Mouse (Mus musculus) limb, embryonic 10.5 days (tissue): ENCODE measurements at regions not wholly inside any gene's neighbourhood (a gene's known extent, or its start where the extent isn't known, plus 50 kb on each side); places are given as distances from the start of the nearest gene placed in this dataset.

Source experiments
- DNase-seq: peaks from one replicate; pipeline ENCODE4 v3.0.0-alpha.2; 2017; ENCODE audit warnings: low spot score
- H3K27ac ChIP-seq: fragments of 300-500 bp; sonication (generic); 2 replicates; pipeline ENCODE4 v1.5.1; 2016; ENCODE audit warnings: mild to moderate bottlenecking
- H3K27me3 ChIP-seq: fragments of 300-500 bp; sonication (generic); 2 replicates; pipeline ENCODE4 v1.6.1; 2016; ENCODE audit warnings: low read depth, mild to moderate bottlenecking; ENCODE audit not compliant: poor library complexity, severe bottlenecking
- H3K36me3 ChIP-seq: fragments of 300-500 bp; sonication (generic); 2 replicates; pipeline ENCODE4 v1.6.1; 2016; ENCODE audit warnings: mild to moderate bottlenecking, moderate library complexity
- H3K4me1 ChIP-seq: fragments of 300-500 bp; sonication (generic); 2 replicates; pipeline ENCODE4 v1.6.1; 2016
- H3K4me3 ChIP-seq: fragments of 300-500 bp; sonication (generic); 2 replicates; pipeline ENCODE4 v1.5.1; 2016; ENCODE audit warnings: mild to moderate bottlenecking, moderate library complexity
- H3K9me3 ChIP-seq: fragments of 300-500 bp; sonication (generic); replicated peaks from 2 replicates; pipeline ENCODE4 v1.6.1; 2016; ENCODE audit warnings: mild to moderate bottlenecking
- WGBS: fragments of 180-500 bp; shearing (Covaris S2); methylation state at CpG from one replicate; pipeline ENCODE4 v1.1.7; 2016; 5-methylcytosine and 5-hydroxymethylcytosine counted together

DNA sequence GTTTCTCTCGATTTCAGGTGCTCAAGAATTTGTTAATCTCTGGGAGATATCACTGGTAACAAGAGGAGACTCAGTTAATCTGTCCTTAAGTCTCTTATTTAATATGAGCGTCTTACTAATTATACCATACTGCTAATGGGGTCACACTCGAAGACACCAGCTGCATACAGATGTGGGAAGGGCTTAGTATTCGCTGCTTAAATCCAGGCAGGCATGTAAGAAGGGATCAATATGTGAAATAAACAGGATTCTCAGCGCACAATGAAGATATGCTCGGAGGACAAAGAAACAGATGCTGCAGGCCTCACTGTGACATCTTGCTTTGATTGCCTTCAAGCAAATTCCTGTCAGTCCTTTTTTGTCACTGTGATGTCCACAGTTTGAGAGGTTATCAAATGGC lies 108.3 kb downstream of the Zwint start:
- no peak for DNase-seq
- Histone ChIP-seq H3K4me1 (no peaks in the 10 kb centered on the region), H3K27ac (no peak overlapping the region), H3K4me3 (no peak overlapping the region), H3K36me3 (no peaks in the 10 kb centered on the region), H3K9me3 (no peaks in the 10 kb centered on the region), H3K27me3 (no peaks in the 10 kb centered on the region)
- 88% methylated on average over 6 of the region's 6 CpGs for WGBS

DNA sequence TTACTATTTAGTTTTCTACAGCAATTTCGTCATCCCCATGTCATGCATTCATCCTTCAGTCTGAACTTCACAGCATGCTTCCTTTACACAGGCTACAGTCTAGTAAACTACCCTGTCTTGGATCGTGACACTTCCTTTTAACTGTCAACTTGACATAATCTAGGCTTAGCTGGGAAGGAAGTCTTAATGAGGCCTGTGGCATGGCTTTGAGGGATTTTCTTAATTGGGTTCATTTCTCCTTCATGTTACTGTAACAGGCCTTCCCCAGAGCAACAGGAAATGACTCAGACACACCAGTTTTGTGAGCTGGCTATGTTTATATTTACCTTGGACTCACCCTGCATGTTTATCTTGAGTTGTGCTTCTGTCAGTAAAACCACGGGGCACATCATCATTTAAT lies 123.7 kb downstream of the Zwint start:
- Histone ChIP-seq H3K4me3 (no peak overlapping the region), H3K9me3 (no peaks in the 10 kb centered on the region), H3K36me3 (no peaks in the 10 kb centered on the region), H3K27me3 (no peaks in the 10 kb centered on the region), H3K27ac (no peak overlapping the region), H3K4me1 (peaks cover 7% of the 10 kb centered on the region; the same call in 1 of the 2 replicates)
- no peak for DNase-seq
- WGBS, result 26% methylated on average over 3 of the region's 3 CpGs

- no peak for DNase-seq
- Histone ChIP-seq H3K9me3 (no peaks in the 10 kb centered on the region), H3K27ac (no peak overlapping the region), H3K4me3 (no peak overlapping the region), H3K4me1 (0 out of 2 replicates have a peak, but pooled peaks cover 5% of the 10 kb centered on the region), H3K36me3 (no peaks in the 10 kb centered on the region), H3K27me3 (no peaks in the 10 kb centered on the region)
- 61% methylated on average over 8 of the region's 8 CpGs for WGBS
Observed at GRCm38 (mm10) chr10:72811614-72812013, 157.0 kb downstream of the Zwint start.

- DNase-seq, result no peak
- no peaks in the 10 kb centered on the region for H3K27me3 ChIP-seq
- no peaks in the 10 kb centered on the region for H3K36me3 ChIP-seq
- no peak overlapping the region for H3K27ac ChIP-seq
- no peak overlapping the region for H3K4me3 ChIP-seq
- 75% methylated on average over 1 of the region's 1 CpGs for WGBS
- H3K4me1 ChIP-seq, result no peaks in the 10 kb centered on the region
- H3K9me3 ChIP-seq, result no peaks in the 10 kb centered on the region
Observed at GRCm38 (mm10) chr10:72847358-72848082, 192.9 kb downstream of the Zwint start.

GRCm38 (mm10) chr10:72867956-72868355 lies 213.3 kb downstream of the Zwint start:
- Histone ChIP-seq H3K9me3 (no peaks in the 10 kb centered on the region), H3K4me3 (no peak overlapping the region), H3K4me1 (peaks cover 12% of the 10 kb centered on the region; the same call in 1 of the 2 replicates), H3K27ac (peak overlapping the region; percentile 73), H3K27me3 (no peaks in the 10 kb centered on the region), H3K36me3 (no peaks in the 10 kb centered on the region)
- 12% methylated on average over 1 of the region's 1 CpGs for WGBS
- no peak for DNase-seq
